Mouse (Mus musculus) forebrain, embryonic 11.5 days (tissue): ENCODE measurements at regions not wholly inside any gene's neighbourhood (a gene's known extent, or its start where the extent isn't known, plus 50 kb on each side); places are given as distances from the start of the nearest gene placed in this dataset.

Source experiments
- ATAC-seq: fragments of 200-750 bp; cut with Nextera tagmentation; replicated peaks from 2 replicates; pipeline ENCODE4 v1.8.0; 2017; ENCODE audit warnings: moderate TSS enrichment; ENCODE audit not compliant: low FRiP score
- DNase-seq: peaks from one replicate; pipeline ENCODE4 v3.0.0-alpha.2; 2017; ENCODE audit warnings: low spot score
- H3K27ac ChIP-seq: fragments of 300-500 bp; sonication (generic); 2 replicates; pipeline ENCODE4 v1.5.1; 2014; ENCODE audit warnings: low read depth, low read length
- H3K27me3 ChIP-seq: fragments of 300-500 bp; sonication (generic); 2 replicates; pipeline ENCODE4 v1.6.1; 2014; ENCODE audit warnings: mild to moderate bottlenecking, low read length, mixed read lengths; ENCODE audit not compliant: control insufficient read depth, insufficient read depth
- H3K36me3 ChIP-seq: fragments of 300-500 bp; sonication (generic); 2 replicates; pipeline ENCODE4 v1.6.1; 2014; ENCODE audit warnings: mild to moderate bottlenecking, low read length, moderate library complexity, mixed read lengths; ENCODE audit not compliant: control insufficient read depth, insufficient read depth
- H3K4me1 ChIP-seq: fragments of 300-500 bp; sonication (generic); replicated peaks from 2 replicates; pipeline ENCODE4 v1.6.1; 2014; ENCODE audit warnings: low read length, mixed read lengths; ENCODE audit not compliant: control insufficient read depth, insufficient read depth
- H3K4me2 ChIP-seq: fragments of 300-500 bp; sonication (generic); 2 replicates; pipeline ENCODE4 v1.6.1; 2014; ENCODE audit warnings: low read depth, mild to moderate bottlenecking, low read length, moderate library complexity, mixed read lengths; ENCODE audit not compliant: severe bottlenecking
- H3K4me3 ChIP-seq: fragments of 300-500 bp; sonication (generic); 2 replicates; pipeline ENCODE4 v1.5.1; 2014; ENCODE audit warnings: low read depth, low read length
- H3K9ac ChIP-seq: fragments of 300-500 bp; sonication (generic); 2 replicates; pipeline ENCODE4 v1.6.1; 2014; ENCODE audit warnings: low read length
- H3K9me3 ChIP-seq: fragments of 300-500 bp; sonication (generic); 2 replicates; pipeline ENCODE4 v1.6.1; 2016; ENCODE audit warnings: low read length, mixed read lengths; ENCODE audit not compliant: control insufficient read depth
- WGBS: fragments of 180-500 bp; shearing (Covaris S2); extraction: QIAGEN DNeasy Blood & Tissue Kit; methylation state at CpG from one replicate; pipeline ENCODE4 v1.1.7; 2014; 5-methylcytosine and 5-hydroxymethylcytosine counted together

DNA sequence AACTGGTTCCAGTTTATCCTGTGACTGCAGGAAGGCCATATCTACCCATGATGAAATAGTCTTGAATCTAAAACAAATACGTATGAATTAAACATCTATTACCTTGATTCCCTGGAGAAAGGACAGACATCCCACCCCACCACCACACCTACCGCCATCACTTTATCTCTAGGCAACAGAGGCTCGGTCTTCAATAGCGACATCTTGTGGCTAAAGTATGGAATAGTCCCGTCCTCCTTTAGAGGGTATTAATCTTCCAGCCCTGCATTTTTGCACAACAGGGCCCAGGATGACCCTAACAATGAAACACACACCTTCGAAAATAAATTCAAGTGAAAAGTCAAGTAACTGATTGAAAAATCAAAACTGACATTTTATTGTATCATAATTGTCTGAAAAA lies 279.7 kb downstream of the Lmo4 start:
- no peaks in the 10 kb centered on the region for H3K36me3 ChIP-seq
- DNase-seq (no peak), ATAC-seq (no peak)
- WGBS, result 49% methylated on average over 6 of the region's 6 CpGs
- no peak overlapping the region for H3K27ac ChIP-seq
- no peak overlapping the region for H3K4me2 ChIP-seq
- no peaks in the 10 kb centered on the region for H3K9me3 ChIP-seq
- H3K4me3 ChIP-seq, result no peak overlapping the region
- no peak overlapping the region for H3K9ac ChIP-seq
- H3K4me1 ChIP-seq, result no peaks in the 10 kb centered on the region
- H3K27me3 ChIP-seq, result no peaks in the 10 kb centered on the region

DNA sequence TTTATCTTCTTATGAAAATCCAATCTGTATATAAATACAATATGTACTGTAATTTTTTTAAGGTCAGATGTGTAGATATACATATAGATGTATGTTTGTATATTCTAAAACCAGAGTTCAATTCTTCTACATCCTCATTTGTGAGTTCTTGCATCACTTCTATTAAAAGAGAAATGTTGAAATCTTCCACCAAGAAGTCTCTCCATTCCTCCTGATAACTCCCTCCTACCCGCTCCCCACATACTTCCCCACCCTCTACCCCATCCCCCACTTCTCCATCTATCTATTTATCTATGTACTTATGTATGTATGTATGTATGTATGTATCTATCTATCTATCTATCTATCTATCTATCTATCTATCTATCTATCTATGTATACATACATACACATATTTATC lies 285.3 kb downstream of the Lmo4 start:
- H3K9ac ChIP-seq, result no peak overlapping the region
- H3K27me3 ChIP-seq, result peaks cover 3% of the 10 kb centered on the region; the same call in 1 of the 2 replicates
- DNase-seq (no peak), ATAC-seq (no peak)
- no peaks in the 10 kb centered on the region for H3K9me3 ChIP-seq
- H3K27ac ChIP-seq, result no peak overlapping the region
- no peaks in the 10 kb centered on the region for H3K36me3 ChIP-seq
- WGBS, result 80% methylated on average over 1 of the region's 1 CpGs
- H3K4me2 ChIP-seq, result no peak overlapping the region
- H3K4me3 ChIP-seq, result no peak overlapping the region
- H3K4me1 ChIP-seq, result 0 out of 2 replicates have a peak, but pooled peaks cover 4% of the 10 kb centered on the region

- DNase-seq (no peak), ATAC-seq (peak; percentile 81)
- H3K4me2 ChIP-seq, result no peak overlapping the region
- no peak overlapping the region for H3K4me3 ChIP-seq
- no peaks in the 10 kb centered on the region for H3K36me3 ChIP-seq
- no peak overlapping the region for H3K9ac ChIP-seq
- H3K9me3 ChIP-seq, result no peaks in the 10 kb centered on the region
- H3K27me3 ChIP-seq, result peaks cover 10% of the 10 kb centered on the region; the same call in 1 of the 2 replicates
- H3K27ac ChIP-seq, result no peak overlapping the region
- WGBS, result 20% methylated on average over 6 of the region's 6 CpGs
- H3K4me1 ChIP-seq, result peaks cover 10% of the 10 kb centered on the region; the same call in 1 of the 2 replicates
These were observed 290.4 kb downstream of the Lmo4 start for GRCm38 (mm10) chr3:143914341-143915217.

- 52% methylated on average over 3 of the region's 3 CpGs for WGBS
- H3K9me3 ChIP-seq, result no peaks in the 10 kb centered on the region
These were observed 291.9 kb downstream of the Lmo4 start for GRCm38 (mm10) chr3:143913044-143913574.

DNA sequence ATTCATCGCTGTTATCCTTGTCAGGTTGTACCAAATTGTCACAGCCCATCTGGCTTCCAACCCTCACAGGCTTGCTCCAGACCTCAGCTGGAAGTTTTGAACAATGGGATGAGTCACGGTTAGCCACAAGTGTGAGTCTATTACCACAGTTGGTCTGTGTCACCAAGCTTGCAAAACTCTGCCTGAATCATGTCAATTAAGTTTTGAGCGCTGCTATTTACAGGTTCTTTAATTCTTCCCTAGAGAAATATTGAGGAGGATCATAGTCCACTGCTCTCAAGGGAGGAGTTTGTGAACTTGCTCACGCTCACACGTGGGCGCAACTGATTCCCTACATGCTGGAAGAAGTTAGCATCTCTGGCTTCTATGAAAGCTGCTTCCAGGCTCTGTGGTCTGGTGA lies 292.6 kb downstream of the Lmo4 start:
- Histone ChIP-seq H3K27me3 (peaks cover 10% of the 10 kb centered on the region; the same call in 1 of the 2 replicates), H3K4me3 (no peak overlapping the region), H3K4me2 (no peak overlapping the region), H3K36me3 (no peaks in the 10 kb centered on the region), H3K9ac (no peak overlapping the region), H3K9me3 (no peaks in the 10 kb centered on the region), H3K4me1 (peaks cover 10% of the 10 kb centered on the region; the same call in 1 of the 2 replicates), H3K27ac (no peak overlapping the region)
- DNase-seq (no peak), ATAC-seq (no peak)
- WGBS, result 86% methylated on average over 6 of the region's 6 CpGs

More at GRCm38 (mm10) chr3:143913044-143913574, 291.9 kb downstream of the Lmo4 start:
- H3K4me1 ChIP-seq, result peaks cover 10% of the 10 kb centered on the region; the same call in 1 of the 2 replicates
- no peaks in the 10 kb centered on the region for H3K36me3 ChIP-seq
- no peak overlapping the region for H3K4me3 ChIP-seq
- no peak for DNase-seq
- H3K27ac ChIP-seq, result no peak overlapping the region
- ATAC-seq, result no peak
- H3K9ac ChIP-seq, result no peak overlapping the region
- H3K27me3 ChIP-seq, result peaks cover 10% of the 10 kb centered on the region; the same call in 1 of the 2 replicates
- H3K4me2 ChIP-seq, result no peak overlapping the region

- 65% methylated on average over 6 of the region's 6 CpGs for WGBS
- Histone ChIP-seq H3K9me3 (no peaks in the 10 kb centered on the region), H3K36me3 (no peaks in the 10 kb centered on the region), H3K9ac (no peak overlapping the region), H3K27ac (no peak overlapping the region), H3K27me3 (peaks cover 7% of the 10 kb centered on the region; the same call in 1 of the 2 replicates), H3K4me2 (no peak overlapping the region), H3K4me1 (peaks cover 3% of the 10 kb centered on the region; the same call in 1 of the 2 replicates), H3K4me3 (no peak overlapping the region)
- ATAC-seq (no peak), DNase-seq (no peak)
These were observed 295.7 kb downstream of the Lmo4 start for GRCm38 (mm10) chr3:143909341-143909740.

DNA sequence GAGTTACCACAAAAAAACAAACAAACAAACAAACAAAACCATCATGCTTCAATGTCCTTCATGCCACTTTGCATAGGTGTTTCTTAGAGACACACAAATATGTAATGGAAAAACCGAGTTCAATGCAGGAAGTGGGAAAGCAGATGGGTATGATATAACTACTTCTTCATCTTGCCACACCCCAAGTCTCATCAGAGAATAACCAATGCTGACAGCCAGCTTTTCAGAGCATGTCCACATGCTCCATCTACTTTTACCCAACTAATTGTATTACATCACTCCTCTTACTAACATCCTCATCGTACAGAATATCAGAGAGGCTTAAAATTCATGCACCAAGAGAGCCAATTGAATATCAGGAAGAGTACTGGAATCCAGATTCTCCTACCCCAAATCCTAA lies 301.6 kb downstream of the Lmo4 start:
- H3K27ac ChIP-seq, result no peak overlapping the region
- no peak for ATAC-seq
- no peak for DNase-seq
- H3K4me2 ChIP-seq, result no peak overlapping the region
- no peaks in the 10 kb centered on the region for H3K27me3 ChIP-seq
- H3K9ac ChIP-seq, result no peak overlapping the region
- H3K4me3 ChIP-seq, result no peak overlapping the region
- H3K36me3 ChIP-seq, result no peaks in the 10 kb centered on the region
- WGBS, result 79% methylated on average over 2 of the region's 2 CpGs
- H3K9me3 ChIP-seq, result no peaks in the 10 kb centered on the region
- H3K4me1 ChIP-seq, result no peaks in the 10 kb centered on the region

GRCm38 (mm10) chr3:143880813-143881212 lies 324.2 kb downstream of the Lmo4 start:
- H3K9ac ChIP-seq, result no peak overlapping the region
- H3K27ac ChIP-seq, result no peak overlapping the region
- H3K4me1 ChIP-seq, result no peaks in the 10 kb centered on the region
- H3K27me3 ChIP-seq, result no peaks in the 10 kb centered on the region
- no peak for DNase-seq
- ATAC-seq, result no peak
- H3K4me3 ChIP-seq, result no peak overlapping the region
- no peaks in the 10 kb centered on the region for H3K36me3 ChIP-seq
- H3K9me3 ChIP-seq, result no peaks in the 10 kb centered on the region
- 90% methylated on average over 2 of the region's 2 CpGs for WGBS
- H3K4me2 ChIP-seq, result no peak overlapping the region
